Mouse (Mus musculus): ENCODE results near the gene 4930555G01Rik. TPM values are rescaled to one million over a fixed set of nuclear protein-coding genes. Genes with fewer than 3 reads are reported as not detected.

4930555G01Rik gene
- polyA plus RNA-seq (2014; fragmentation: Illumina TruSeq; extraction: RNeasy Lipid Tissue Mini Kit (QIAGEN cat#74804); ENCODE audit: low read depth, low replicate concordance): not detected

DNA sequence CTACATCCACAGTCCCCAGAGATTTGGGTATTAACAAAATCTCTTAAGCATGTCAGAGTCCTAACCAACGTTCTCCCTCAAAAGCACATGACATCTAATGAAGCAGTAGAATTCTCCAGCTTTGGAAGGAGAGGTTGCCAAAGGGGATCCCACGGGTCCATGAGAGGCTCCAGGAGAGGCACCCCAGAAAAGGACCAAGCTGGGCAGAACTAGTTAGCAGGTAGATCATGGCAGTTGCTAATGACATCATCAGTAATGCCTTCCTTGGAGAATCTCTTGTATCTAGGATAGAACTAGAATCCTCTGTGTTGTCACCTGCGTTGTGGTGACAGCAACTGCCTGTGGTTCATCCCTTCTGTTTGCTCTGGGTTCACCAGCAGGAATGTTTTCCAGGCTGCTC, at the start of gene 4930555G01Rik:
4930555G01Rik (plus strand) TSS at position 301 of the 400 bp plus-strand sequence.

DNA sequence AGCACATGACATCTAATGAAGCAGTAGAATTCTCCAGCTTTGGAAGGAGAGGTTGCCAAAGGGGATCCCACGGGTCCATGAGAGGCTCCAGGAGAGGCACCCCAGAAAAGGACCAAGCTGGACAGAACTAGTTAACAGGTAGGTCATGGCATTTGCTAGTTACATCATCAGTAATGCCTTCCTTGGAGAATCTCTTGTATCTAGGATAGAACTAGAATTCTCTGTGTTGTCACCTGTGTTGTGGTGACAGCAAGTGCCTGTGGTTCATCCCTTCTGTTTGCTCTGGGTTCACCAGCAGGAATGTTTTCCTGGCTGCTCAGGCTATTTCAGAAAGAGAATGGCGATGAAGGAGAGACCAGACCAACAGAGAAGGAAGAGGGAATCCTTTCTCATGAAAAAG, 34.8 kb upstream of the 4930555G01Rik start, which contains the start of gene Gm3298:
Gm3298 (plus strand) TSS at position 301 of the 400 bp plus-strand sequence.

DNA sequence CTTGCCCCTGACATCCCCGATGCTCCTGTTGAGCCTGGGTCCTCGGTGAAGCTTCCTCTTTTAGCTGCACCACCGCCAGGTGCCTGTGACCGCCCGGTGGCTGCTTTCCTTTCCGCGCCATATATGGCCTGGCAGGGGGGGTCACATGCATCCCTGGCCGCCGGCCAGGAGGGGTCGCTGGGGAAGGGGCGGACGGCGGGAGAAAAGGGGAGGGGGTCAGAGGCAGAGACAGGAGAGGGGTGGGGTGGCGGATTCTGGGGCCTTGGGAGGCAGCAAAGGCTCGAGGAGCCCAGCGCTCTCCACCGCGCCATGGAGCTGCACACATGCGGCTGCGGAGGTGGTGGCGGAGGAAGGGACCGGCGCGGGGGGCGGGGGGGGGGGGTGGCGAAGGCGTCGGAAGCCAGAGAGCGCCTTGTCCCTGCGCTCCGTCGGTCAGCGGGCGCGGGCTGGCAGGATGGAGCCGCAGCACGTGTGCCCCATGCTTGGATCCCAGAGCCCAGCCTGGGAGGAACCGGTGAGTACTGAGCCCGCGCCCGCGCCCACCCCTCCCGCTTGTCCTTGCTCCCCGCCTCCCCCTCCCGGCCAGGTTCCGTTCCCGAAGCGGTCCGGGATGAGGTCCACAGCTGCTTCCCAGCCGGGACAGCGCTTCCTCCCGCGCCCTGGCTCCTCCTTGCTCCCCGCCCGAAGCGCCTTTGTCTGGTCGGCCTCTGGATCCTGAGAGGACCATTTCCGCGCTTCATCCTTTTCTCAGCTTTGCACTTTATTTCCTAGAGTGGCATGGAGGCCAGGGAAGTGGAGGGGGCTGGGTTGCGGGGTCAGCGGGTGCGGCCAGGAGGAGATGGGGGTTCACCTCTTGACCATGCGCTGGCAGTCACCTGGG, 20.4 kb downstream of the 4930555G01Rik start, which contains the start of gene Gm8281:
Gm8281 (plus strand) TSS at position 430 of the 880 bp plus-strand sequence.

Other genes starting within 250 kb of the 4930555G01Rik start
- not detected for gene Gm3269, start 212.5 kb upstream of the 4930555G01Rik start, polyA plus RNA-seq (2014; fragmentation: Illumina TruSeq; extraction: RNeasy Lipid Tissue Mini Kit (QIAGEN cat#74804); ENCODE audit: low read depth, low replicate concordance)
- not detected for gene Gm3264, start 195.1 kb upstream of the 4930555G01Rik start, polyA plus RNA-seq (2014; fragmentation: Illumina TruSeq; extraction: RNeasy Lipid Tissue Mini Kit (QIAGEN cat#74804); ENCODE audit: low read depth, low replicate concordance)
- gene Gm3278, start 158.2 kb upstream of the 4930555G01Rik start, polyA plus RNA-seq (2014; fragmentation: Illumina TruSeq; extraction: RNeasy Lipid Tissue Mini Kit (QIAGEN cat#74804); ENCODE audit: low read depth, low replicate concordance): not detected
- not detected for gene Gm8297, start 66.7 kb upstream of the 4930555G01Rik start, polyA plus RNA-seq (2014; fragmentation: Illumina TruSeq; extraction: RNeasy Lipid Tissue Mini Kit (QIAGEN cat#74804); ENCODE audit: low read depth, low replicate concordance)
- not detected for gene Gm3298, start 34.7 kb upstream of the 4930555G01Rik start, polyA plus RNA-seq (2014; fragmentation: Illumina TruSeq; extraction: RNeasy Lipid Tissue Mini Kit (QIAGEN cat#74804); ENCODE audit: low read depth, low replicate concordance)
- 1.0 TPM for gene Gm8281, start 20.4 kb downstream of the 4930555G01Rik start, polyA plus RNA-seq (2014; fragmentation: Illumina TruSeq; extraction: RNeasy Lipid Tissue Mini Kit (QIAGEN cat#74804); ENCODE audit: low read depth, low replicate concordance)
- gene Gm8279, start 80.9 kb downstream of the 4930555G01Rik start, polyA plus RNA-seq (2014; fragmentation: Illumina TruSeq; extraction: RNeasy Lipid Tissue Mini Kit (QIAGEN cat#74804); ENCODE audit: low read depth, low replicate concordance): not detected
- not detected for gene Gm3317, start 113.9 kb downstream of the 4930555G01Rik start, polyA plus RNA-seq (2014; fragmentation: Illumina TruSeq; extraction: RNeasy Lipid Tissue Mini Kit (QIAGEN cat#74804); ENCODE audit: low read depth, low replicate concordance)
- gene Gm8271, start 135.2 kb downstream of the 4930555G01Rik start, polyA plus RNA-seq (2014; fragmentation: Illumina TruSeq; extraction: RNeasy Lipid Tissue Mini Kit (QIAGEN cat#74804); ENCODE audit: low read depth, low replicate concordance): not detected
- not detected for gene Gm3526, start 210.0 kb downstream of the 4930555G01Rik start, polyA plus RNA-seq (2014; fragmentation: Illumina TruSeq; extraction: RNeasy Lipid Tissue Mini Kit (QIAGEN cat#74804); ENCODE audit: low read depth, low replicate concordance)

Measured in heart, adult 10 weeks (tissue).